Mouse (Mus musculus) bone marrow macrophage, adult 2 months (primary cell): ENCODE data around the gene Pde6g. TPM values are rescaled to one million over a fixed set of nuclear protein-coding genes. Genes with fewer than 3 reads are reported as not detected.
A peak's percentile ranks its signal among the peaks of the same experiment; 100 is the strongest.

Experiments used
- H3K27ac ChIP-seq: 2 replicates; pipeline ENCODE4 v1.5.1; 2012; ENCODE audit warnings: low read depth, low read length; ENCODE audit not compliant: insufficient read depth
- H3K4me1 ChIP-seq: 2 replicates; pipeline ENCODE4 v1.6.1; 2012; ENCODE audit warnings: low read length; ENCODE audit not compliant: control insufficient read depth, insufficient read depth
- H3K4me3 ChIP-seq: 2 replicates; pipeline ENCODE4 v1.5.1; 2012; ENCODE audit warnings: mild to moderate bottlenecking, low read length, moderate library complexity; ENCODE audit not compliant: insufficient read depth
- CTCF ChIP-seq: IDR thresholded peaks from 2 replicates; pipeline ENCODE4 v1.5.1; 2012; ENCODE audit warnings: low read depth, mild to moderate bottlenecking, low read length, moderate library complexity
- POLR2A ChIP-seq: IDR thresholded peaks from 2 replicates; pipeline ENCODE4 v1.6.1; 2012; ENCODE audit warnings: mild to moderate bottlenecking, low read depth, low read length, borderline replicate concordance
- polyA plus RNA-seq: library from polyadenylated mRNA; stranded (reverse); fragments of >200 nt; gene quantifications from 2 replicates; pipeline ENCODE4 v1.2.4, GENCODE M21; 2012; ENCODE audit not compliant: missing spikeins, insufficient read depth, insufficient read length

Gene Pde6g
- 0.49 and 0.62 TPM in 2 replicates for polyA plus RNA-seq

DNA sequence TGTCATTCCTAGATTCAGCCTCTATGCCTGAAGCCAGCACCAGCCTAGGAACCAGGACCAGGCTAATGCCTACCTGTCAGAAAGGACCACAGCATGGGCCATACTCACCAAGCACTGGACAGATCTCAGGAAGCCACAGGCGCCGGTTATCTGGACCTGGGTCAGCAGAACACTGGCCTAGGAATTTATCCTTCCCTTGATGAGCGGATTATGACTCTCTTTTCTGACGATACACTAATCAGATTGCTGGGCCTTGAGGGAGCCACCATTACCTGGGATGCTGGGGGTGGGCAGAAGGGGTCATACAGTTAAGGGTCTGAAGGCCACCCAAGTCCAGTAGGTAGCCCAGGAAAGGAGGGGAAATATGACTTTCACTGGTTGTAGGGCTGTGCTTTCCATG, at the start of gene Pde6g:
Gene Pde6g, minus strand, starts transcription at position 195 of the 400 bp plus-strand sequence.
- Histone ChIP-seq H3K27ac (peak within 1 kb of the TSS; percentile 3; the same call in 1 of the 2 replicates), H3K4me1 (peaks cover 23% of the 10 kb centered on the region), H3K4me3 (no peak within 1 kb of the TSS)
- no peak for TF ChIP-seq CTCF
- TF ChIP-seq POLR2A = no peak

- peaks cover 7% of the 10 kb centered on the region; the same call in 1 of the 2 replicates for H3K4me1 ChIP-seq
- no peak overlapping the region for H3K27ac ChIP-seq
- no peak for TF ChIP-seq CTCF
- TF ChIP-seq POLR2A = no peak
- no peak overlapping the region for H3K4me3 ChIP-seq
Measured at GRCm38 (mm10) chr11:120501701-120502100, 48.4 kb upstream of the Pde6g start.

DNA sequence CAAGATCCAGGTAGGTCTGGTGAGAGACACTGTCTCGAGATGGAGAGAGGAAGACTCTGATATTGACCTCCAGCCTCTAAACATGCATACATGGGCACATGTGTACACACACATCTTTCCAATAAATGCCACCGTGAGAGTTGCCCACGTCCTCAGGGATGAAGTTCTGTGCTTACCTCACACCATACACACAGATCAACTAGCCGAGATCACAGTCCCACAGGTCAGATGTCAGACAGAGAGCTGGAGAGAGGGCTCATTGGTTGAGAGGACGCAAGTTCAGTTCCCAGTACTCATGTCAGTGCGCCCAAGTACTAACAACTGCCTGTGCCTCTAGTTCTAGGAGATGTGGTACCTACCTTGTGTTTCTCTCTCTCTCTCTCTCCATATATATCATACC, 47.7 kb upstream of the Pde6g start:
- TF ChIP-seq CTCF = no peak
- no peak for TF ChIP-seq POLR2A
- H3K4me1 ChIP-seq = peaks cover 7% of the 10 kb centered on the region; the same call in 1 of the 2 replicates
- no peak overlapping the region for H3K27ac ChIP-seq
- H3K4me3 ChIP-seq = no peak overlapping the region

DNA sequence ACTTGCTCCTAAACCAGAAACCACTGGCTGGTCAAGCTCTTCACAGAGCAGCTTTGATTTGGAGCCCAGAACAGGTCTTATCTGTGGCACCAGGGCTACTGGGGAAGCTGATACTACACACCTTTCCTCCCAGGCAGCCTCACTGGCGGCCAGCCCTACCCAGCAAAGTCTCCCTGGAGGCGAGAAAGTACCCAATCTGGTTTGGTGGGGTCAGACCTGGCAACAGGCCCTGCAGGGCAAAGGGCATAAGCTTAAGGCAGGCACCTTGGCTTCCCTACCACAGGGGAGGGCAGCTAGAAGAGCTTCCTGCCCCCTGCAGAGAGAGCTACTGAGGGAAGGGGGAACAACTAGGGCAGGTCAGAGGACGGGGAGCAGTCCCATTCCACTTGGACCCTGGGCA, 47.1 kb upstream of the Pde6g start:
- TF ChIP-seq POLR2A (no peak), CTCF (no peak)
- Histone ChIP-seq H3K4me3 (no peak overlapping the region), H3K4me1 (peaks cover 7% of the 10 kb centered on the region; the same call in 1 of the 2 replicates), H3K27ac (no peak overlapping the region)

- H3K4me3 ChIP-seq = no peak overlapping the region
- peaks cover 7% of the 10 kb centered on the region; the same call in 1 of the 2 replicates for H3K4me1 ChIP-seq
- no peak overlapping the region for H3K27ac ChIP-seq
- TF ChIP-seq POLR2A (no peak), CTCF (no peak)
Measured at GRCm38 (mm10) chr11:120499894-120500293, 46.6 kb upstream of the Pde6g start.

DNA sequence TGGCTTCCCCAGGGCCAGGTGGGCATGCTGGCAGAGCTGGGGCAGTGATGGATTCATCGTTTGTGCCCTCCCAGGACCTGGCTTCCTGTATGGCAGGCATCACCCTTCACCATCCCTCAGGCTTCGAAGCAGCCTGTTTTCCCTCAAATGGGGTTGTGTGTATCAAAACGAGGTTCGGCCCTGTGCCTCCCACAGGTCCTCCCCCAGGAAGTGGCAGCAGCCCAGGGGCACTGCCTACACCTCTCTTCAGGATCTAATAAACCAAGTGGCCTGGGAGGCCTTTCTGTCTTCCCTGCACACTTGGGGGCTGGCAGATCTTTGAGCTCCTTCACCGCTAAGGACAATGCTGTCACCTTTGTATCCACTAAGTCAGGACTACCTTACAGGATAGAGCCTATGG, 45.6 kb upstream of the Pde6g start:
- TF ChIP-seq CTCF (no peak), POLR2A (no peak)
- Histone ChIP-seq H3K4me1 (peaks cover 13% of the 10 kb centered on the region), H3K4me3 (no peak overlapping the region), H3K27ac (no peak overlapping the region)

- no peak overlapping the region for H3K4me3 ChIP-seq
- TF ChIP-seq CTCF (no peak), POLR2A (no peak)
- no peak overlapping the region for H3K27ac ChIP-seq
- H3K4me1 ChIP-seq = peaks cover 20% of the 10 kb centered on the region
Measured at GRCm38 (mm10) chr11:120498226-120498625, 44.9 kb upstream of the Pde6g start.

DNA sequence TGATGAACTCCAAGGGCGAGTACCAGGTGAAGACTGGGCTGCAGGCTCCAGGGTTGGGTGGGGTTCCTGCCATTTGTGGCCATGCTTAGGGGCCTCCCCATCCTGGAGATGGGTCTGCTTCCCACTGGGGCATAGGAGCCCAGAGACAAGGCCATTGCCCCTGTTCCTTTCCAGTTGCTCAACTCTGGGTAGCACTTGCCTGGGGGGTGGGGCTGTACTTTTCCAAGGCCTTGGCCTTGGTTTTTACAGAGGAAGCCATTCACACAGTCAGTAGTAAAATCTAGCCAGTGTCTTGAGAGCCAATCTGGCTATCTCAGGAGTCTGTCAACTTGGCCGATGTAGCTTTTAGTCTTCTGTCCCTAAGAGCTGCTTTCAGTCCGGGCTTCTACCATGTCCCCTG, 44.1 kb upstream of the Pde6g start:
- H3K27ac ChIP-seq = no peak overlapping the region
- peaks cover 23% of the 10 kb centered on the region for H3K4me1 ChIP-seq
- H3K4me3 ChIP-seq = no peak overlapping the region
- TF ChIP-seq POLR2A (no peak), CTCF (no peak)

DNA sequence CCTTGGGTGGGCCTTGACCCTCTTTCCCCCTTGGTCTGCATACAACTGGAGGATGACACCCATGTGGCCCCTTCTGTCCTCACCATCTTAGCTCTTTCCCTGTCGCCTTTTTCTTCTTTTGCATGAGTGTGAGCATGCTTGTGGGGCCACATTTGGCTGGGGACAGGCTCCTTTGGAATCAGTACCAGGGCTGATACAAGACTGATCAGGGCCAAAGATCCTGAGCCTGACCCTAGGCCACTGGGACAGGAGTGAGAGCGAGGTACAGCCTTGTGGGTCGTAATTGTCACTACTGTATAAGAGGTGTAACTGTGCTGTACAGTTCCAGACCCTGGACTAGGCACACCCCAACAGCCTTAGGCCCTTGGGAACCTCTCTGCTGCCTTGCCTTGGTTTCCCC, 40.6 kb upstream of the Pde6g start:
- Histone ChIP-seq H3K27ac (no peak overlapping the region), H3K4me1 (peaks cover 36% of the 10 kb centered on the region), H3K4me3 (no peak overlapping the region)
- TF ChIP-seq CTCF (no peak), POLR2A (no peak)

- Histone ChIP-seq H3K27ac (peak overlapping the region; percentile 74), H3K4me3 (peak overlapping the region; percentile 89), H3K4me1 (peaks cover 36% of the 10 kb centered on the region)
- no peak for TF ChIP-seq CTCF
- no peak for TF ChIP-seq POLR2A
Measured at GRCm38 (mm10) chr11:120493351-120493750, 40.1 kb upstream of the Pde6g start.

GRCm38 (mm10) chr11:120492878-120493203, 39.5 kb upstream of the Pde6g start:
- H3K27ac ChIP-seq = peak overlapping the region; percentile 74
- H3K4me3 ChIP-seq = peak overlapping the region; percentile 89
- TF ChIP-seq CTCF (no peak), POLR2A (no peak)
- peaks cover 36% of the 10 kb centered on the region for H3K4me1 ChIP-seq
